Mouse (Mus musculus) adrenal gland, postnatal 25 days (tissue): ENCODE data around the gene Brk1. TPM values are rescaled to one million over a fixed set of nuclear protein-coding genes. Genes with fewer than 3 reads are reported as not detected.
A peak's percentile ranks its signal among the peaks of the same experiment; 100 is the strongest.

ENCODE experiments used
- DNase-seq: peaks from one replicate; pipeline ENCODE4 v3.0.0; 2021; ENCODE audit warnings: mixed read lengths
- total RNA-seq: library from RNA; stranded (reverse); gene quantifications from 2 replicates; pipeline ENCODE4 v1.2.3, GENCODE M21; 2021

Gene Brk1
- total RNA-seq, 1 experiment from 2014 or later = 224 TPM

DNA sequence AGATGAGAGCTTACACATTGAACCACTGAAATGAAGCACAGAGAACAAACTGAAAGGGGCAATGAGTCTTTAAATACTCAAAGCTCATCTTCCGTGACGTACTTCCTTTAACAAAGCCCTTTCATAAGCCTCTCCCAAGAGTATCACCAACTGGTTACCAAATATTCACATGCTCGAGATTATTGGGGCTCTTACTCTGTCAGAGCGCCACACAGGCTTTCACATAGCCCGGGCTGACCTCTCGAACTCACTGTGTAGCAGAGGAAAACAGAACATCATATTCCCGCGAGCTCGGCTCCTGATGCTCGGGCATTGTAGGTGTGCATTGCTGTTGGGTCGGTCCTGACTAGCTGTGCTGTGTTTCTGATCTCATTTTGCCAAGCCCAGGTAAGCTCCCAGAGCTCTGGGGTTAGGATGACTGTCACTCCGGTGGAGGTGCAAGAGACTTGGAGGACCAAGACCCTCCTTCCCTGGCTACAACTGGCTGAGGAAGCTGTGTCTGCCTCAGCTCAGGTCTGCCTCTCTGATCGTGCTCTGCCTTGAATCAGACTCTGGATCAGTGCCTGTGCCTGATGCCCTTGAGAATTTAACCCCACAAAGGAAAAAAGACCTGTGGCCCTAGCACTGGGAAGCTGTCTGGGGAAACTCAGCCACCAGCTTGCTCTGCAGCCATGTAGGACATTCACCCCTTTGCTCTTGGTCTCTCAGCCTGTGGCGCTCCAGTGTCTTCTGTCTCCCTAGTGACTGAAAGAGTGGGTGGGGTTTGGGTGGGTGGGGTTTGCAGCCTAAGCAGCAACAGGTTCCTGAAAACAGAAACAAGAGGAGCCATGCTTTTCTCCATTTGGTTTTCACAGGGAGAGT lies 56.1 kb downstream of the Brk1 start:
- DNase-seq = no peak

DNA sequence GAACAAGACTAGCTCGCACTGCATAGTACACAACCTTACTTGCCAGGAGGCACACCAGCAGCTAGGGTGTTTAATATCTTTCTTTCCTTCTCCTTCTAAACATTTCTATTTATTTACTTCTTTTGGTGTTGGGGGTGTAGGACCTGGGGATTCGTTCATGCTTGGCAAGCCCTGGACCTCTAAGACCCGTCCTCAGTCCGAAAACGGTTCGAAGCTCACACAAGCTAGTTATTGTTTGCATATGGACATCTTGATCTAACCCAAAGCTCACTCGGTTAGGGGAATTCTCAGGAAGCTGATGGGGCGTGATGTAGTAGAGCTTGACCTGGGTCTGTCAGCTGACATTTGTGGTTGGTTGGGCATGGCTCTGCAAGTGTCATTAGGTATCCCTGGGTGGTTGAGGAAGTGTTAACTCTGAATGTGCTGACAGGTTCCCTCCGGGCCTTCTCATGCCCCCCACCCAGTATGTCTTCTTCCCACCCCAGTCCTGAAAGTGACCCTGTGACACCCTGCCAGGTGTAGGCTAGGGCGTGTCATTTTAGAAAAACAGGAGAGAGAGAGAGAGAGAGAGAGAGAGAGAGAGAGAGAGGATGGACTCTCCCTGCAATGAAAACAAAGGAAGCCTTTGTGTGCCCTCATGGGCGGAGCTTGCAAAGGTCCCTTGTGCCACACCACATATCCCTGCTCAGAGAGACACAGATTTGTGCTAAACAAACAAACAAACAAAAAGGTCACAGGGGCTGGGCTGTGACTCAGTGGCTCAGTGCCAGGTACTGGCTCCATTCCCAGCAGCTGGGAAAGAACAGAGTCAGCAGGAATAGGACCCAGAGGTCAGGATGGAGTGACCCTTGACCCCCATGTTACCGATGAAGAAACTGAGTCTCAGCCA lies 57.0 kb downstream of the Brk1 start:
- DNase-seq = peak; percentile 80

DNA sequence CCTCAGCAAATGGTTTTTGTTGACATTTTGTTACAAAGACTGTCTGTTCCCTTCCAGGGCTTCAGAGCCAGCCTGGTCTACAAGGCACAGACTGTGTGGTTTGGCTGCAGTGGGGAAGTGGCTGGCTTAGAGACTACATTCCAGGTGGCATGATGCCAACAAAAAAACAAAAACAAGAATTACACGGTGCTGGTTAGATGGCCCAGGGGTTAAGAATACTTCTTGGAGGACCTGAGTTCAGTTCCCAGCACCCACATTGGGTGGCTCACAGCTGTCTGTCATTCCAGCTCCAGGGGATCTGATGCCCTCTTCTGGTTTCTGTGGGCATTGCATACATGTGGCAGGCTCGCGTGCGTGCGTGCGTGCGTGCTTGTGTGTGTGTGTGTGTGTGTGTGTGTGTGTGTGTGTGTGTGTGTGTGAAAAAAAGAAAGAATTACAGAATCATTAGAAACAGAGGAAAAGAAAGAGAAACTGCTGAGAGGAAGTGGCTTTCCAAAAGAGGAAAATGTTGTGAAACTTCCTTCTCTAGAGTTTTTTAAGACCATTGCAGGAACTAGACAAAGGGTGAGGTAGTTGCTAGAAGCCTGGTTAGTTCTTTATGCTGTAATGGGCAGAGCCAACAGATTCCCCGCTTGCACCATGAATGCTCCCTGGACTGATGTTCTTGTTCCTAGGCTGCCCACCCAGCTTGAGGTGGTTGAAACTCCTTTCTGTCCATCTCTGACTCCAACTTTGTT lies 58.6 kb downstream of the Brk1 start:
- no peak for DNase-seq

DNA sequence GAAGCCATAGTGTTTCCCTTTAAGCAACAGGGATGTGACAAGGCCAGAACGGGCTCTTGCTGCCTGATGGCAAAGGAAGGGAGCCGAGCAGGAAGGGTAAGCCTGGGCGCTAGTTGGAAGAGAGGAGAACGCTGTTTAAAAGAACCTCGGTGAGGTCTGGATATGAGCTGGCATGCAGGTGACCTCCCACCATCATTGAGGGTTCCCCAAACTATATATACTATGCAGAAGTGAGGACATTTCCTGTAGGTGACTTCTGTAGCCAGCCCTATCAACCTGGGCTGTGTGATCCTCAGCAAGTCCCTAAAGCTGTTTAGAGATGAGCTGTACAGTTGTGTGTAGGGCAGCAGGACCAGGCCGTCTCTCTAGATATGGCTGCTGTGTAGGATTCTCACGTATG lies 59.7 kb downstream of the Brk1 start:
- DNase-seq = no peak

Other genes with a start within 250 kb of the Brk1 start
- 51.4 and 54.5 TPM in 2 replicates for gene Tada3, start 226.9 kb upstream of the Brk1 start, total RNA-seq
- gene Arpc4, start 226.7 kb upstream of the Brk1 start, total RNA-seq = 143 and 191 TPM in 2 replicates
- gene Ttll3, start 215.5 kb upstream of the Brk1 start, total RNA-seq = 3.9 and 4.5 TPM in 2 replicates
- 7.6 and 8.1 TPM in 2 replicates for gene Rpusd3, start 185.4 kb upstream of the Brk1 start, total RNA-seq
- gene Cidec, start 169.0 kb upstream of the Brk1 start, total RNA-seq = 153 and 182 TPM in 2 replicates
- gene Jagn1, start 162.2 kb upstream of the Brk1 start, total RNA-seq = 47.5 and 55.0 TPM in 2 replicates
- 0.76 and 1.5 TPM in 2 replicates for gene Il17re, start 146.3 kb upstream of the Brk1 start, total RNA-seq
- 18.0 and 19.3 TPM in 2 replicates for gene Il17rc, start 133.3 kb upstream of the Brk1 start, total RNA-seq
- 45.2 and 59.9 TPM in 2 replicates for gene Creld1, start 121.5 kb upstream of the Brk1 start, total RNA-seq
- gene Prrt3, start 102.8 kb upstream of the Brk1 start, total RNA-seq = 0.30 TPM in 1 of 2 replicates, not detected in the other
- 116 and 125 TPM in 2 replicates for gene Emc3, start 73.1 kb upstream of the Brk1 start, total RNA-seq
- gene Fancd2, start 73.1 kb upstream of the Brk1 start, total RNA-seq = 2.0 and 3.0 TPM in 2 replicates
- gene Fancd2os, start 4.1 kb upstream of the Brk1 start, total RNA-seq = 0.70 TPM in 1 of 2 replicates, not detected in the other
- gene Vhl, start 19.2 kb downstream of the Brk1 start, total RNA-seq = 31.6 and 32.6 TPM in 2 replicates
- gene Irak2, start 33.7 kb downstream of the Brk1 start, total RNA-seq = 13.8 and 17.1 TPM in 2 replicates
- 49.5 and 50.7 TPM in 2 replicates for gene Tatdn2, start 92.3 kb downstream of the Brk1 start, total RNA-seq
- not detected in 2 replicates for gene Ghrl, start 115.1 kb downstream of the Brk1 start, total RNA-seq
- 109 and 115 TPM in 2 replicates for gene Sec13, start 136.0 kb downstream of the Brk1 start, total RNA-seq